Mouse (Mus musculus): Measurements from ENCODE around the gene Opcml.

- TF ChIP-seq CTCF (IDR thresholded peaks at IDR 0.05; ENCODE audit: control insufficient read depth, insufficient read depth, insufficient read length) (no peak), USF1 (IDR thresholded peaks at IDR 0.05; ENCODE audit: low read depth) (no peak), MYOD1 (IDR thresholded peaks at IDR 0.05; ENCODE audit: control insufficient read depth, insufficient read length, low read depth) (no peak), MAX (IDR thresholded peaks at IDR 0.05) (no peak), MYOG (IDR thresholded peaks at IDR 0.05; ENCODE audit: control insufficient read depth, extremely low read depth, insufficient read length) (no peak), CEBPB (IDR thresholded peaks at IDR 0.05; ENCODE audit: low read depth) (no peak)
Observed at GRCm38 (mm10) chr9:28328434-28328833, 537.9 kb downstream of the Opcml start.
